Mouse (Mus musculus) adrenal gland, postnatal 10 days (tissue): ENCODE measurements around the gene Atp6v1c2. TPM values are rescaled to one million over a fixed set of nuclear protein-coding genes. Genes with fewer than 3 reads are reported as not detected.

ENCODE experiments used
- DNase-seq: peaks from one replicate; pipeline ENCODE4 v3.0.0; 2021; ENCODE audit warnings: mixed read lengths
- total RNA-seq, 2 experiments: library from RNA; stranded (reverse); gene quantifications; 2 replicates each; pipeline ENCODE4 v1.2.3; 2021

The Atp6v1c2 gene
- total RNA-seq, 2 experiments from 2014 or later, result 1.8 to 2.5 TPM

GRCm38 (mm10) chr12:17333459-17333858 lies 4.3 kb upstream of the Atp6v1c2 start:
- DNase-seq, result no peak

DNA sequence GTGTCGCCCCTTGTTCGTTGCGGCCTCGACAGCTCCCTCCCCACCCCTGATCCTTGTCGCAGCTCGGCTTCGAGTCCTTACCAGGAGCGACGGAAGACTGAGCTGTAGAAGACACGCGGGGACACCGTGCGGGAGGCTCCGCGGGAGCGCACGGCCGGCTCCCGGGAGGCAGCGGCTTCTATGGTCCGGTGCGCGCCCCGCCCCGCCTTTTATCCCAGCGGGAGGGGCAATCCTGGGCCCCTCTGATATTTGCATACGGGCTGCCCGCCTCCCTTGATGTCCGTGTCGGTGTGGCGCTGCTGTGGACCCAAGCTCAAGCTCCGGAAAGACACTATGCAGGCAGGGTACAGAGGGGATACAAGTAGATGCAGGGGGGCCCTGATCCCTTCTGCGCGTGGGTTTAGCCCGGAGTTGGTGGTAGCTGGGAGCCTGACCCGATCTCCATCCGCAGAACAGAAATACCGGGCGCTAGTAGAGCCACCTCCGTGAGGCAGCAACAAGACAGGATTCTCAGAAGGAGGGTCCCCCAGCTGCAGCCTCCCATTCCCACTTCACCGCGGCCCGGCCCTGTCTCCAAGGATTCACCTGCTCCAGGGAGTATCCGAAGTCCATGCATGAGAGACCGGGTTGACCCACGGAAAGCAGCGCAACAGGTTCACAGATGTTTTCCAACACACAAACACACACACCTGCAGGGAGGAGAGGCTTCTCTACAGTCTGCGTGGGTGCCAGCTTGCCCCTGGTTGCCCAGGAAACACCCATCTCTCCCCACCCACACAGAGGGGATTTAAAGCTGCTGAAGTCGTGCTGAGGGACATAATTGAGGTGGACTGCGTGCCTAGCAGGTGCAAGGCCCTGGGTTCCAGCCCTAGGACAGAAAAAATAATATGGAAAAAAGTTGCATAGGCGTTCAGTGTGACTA lies 4.3 kb downstream of the Atp6v1c2 start:
- DNase-seq, result peak; percentile 73

- DNase-seq, result no peak
Observed at GRCm38 (mm10) chr12:17318453-17318852, 10.7 kb downstream of the Atp6v1c2 start.

DNA sequence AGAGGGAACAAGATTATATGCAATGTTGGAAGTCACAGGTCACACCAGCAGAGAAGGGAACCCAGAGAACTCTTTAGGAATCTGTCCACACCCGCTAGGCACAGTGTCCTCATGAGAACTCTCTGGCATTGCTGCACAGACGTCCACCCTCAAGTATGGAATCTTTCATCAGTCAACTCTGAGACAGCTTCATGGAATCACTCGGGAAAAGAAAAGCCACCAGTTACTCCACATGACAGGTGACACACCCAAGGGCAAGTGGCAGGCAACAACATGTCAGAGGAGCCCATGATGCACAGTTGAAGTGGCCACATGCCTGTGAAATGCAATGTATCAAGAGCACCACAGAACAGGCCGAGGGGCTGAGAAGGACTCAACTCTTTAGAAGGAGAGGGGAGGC lies 11.2 kb downstream of the Atp6v1c2 start:
- DNase-seq, result no peak

- DNase-seq, result no peak
Observed at GRCm38 (mm10) chr12:17316096-17316495, 13.1 kb downstream of the Atp6v1c2 start.

- no peak for DNase-seq
Observed at GRCm38 (mm10) chr12:17310852-17311839, 18.0 kb downstream of the Atp6v1c2 start.

- DNase-seq, result peak; percentile 47
Observed at GRCm38 (mm10) chr12:17308246-17308645, 20.9 kb downstream of the Atp6v1c2 start.

DNA sequence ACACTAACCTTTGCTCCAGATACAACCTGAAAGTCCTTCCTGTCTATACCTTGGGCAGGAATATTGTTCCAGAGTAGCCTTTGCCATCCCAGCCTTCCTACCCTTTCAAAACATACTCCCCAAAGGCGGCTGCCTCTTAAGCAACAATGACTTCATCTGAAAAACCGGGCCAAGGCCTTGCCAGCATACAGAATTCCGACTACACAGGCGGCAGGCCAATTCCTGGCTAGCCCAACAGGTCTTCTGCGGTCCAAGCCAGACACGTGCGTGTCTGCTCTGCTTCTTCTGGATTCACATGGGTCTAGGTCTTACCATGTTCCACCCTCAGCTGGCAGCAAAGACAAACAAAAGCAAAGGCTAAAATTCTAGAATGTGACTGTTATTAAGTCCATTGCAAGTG lies 23.7 kb downstream of the Atp6v1c2 start:
- DNase-seq, result peak; percentile 83

GRCm38 (mm10) chr12:17299902-17300301 lies 29.3 kb downstream of the Atp6v1c2 start:
- no peak for DNase-seq

DNA sequence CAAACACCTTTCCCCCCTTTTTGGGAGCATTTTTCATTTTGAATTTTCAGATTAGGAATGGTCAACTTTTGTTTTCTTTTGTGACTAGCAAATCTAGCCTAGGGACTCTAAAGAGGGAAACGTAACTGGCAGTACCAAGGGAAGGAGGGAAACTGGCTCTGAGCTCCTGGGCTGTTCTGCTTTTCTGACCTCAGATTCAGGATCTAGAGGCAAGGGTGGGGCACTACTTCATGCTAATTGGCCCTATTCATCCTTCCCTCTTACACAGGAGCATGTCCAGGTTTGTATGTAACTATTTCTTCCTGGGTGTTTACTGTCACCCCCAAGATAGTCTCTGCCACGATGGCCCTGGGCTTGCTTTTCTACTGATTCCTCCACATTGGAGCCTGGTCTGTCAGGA lies 32.3 kb downstream of the Atp6v1c2 start:
- DNase-seq, result no peak

GRCm38 (mm10) chr12:17290569-17290968 lies 38.6 kb downstream of the Atp6v1c2 start:
- peak; percentile 22 for DNase-seq

- peak; percentile 41 for DNase-seq
Observed at GRCm38 (mm10) chr12:17289913-17290312, 39.2 kb downstream of the Atp6v1c2 start.

DNA sequence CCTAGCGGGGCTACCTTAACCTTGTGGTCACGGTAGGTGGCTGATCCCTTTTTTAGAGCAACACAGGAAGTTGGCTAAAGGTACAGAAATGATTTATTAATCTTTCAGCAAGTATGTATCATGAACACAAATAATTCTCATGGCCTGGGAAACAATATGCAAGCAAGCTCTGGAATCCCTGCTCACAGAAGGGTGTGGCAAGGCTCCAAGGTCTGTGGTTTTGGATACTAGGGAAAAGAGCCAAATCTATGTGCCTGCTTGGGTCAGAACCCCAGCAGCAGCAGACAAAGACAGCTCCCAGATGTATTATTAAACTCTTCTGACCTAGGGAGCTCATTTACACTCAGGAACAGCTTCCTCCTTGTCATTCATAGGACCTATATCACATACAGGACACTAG lies 40.1 kb downstream of the Atp6v1c2 start:
- peak; percentile 56 for DNase-seq

GRCm38 (mm10) chr12:17288496-17288895 lies 40.7 kb downstream of the Atp6v1c2 start:
- peak; percentile 25 for DNase-seq

- no peak for DNase-seq
Observed at GRCm38 (mm10) chr12:17273841-17274240, 55.3 kb downstream of the Atp6v1c2 start.

GRCm38 (mm10) chr12:17271272-17271671 lies 57.9 kb downstream of the Atp6v1c2 start:
- peak; percentile 68 for DNase-seq

DNA sequence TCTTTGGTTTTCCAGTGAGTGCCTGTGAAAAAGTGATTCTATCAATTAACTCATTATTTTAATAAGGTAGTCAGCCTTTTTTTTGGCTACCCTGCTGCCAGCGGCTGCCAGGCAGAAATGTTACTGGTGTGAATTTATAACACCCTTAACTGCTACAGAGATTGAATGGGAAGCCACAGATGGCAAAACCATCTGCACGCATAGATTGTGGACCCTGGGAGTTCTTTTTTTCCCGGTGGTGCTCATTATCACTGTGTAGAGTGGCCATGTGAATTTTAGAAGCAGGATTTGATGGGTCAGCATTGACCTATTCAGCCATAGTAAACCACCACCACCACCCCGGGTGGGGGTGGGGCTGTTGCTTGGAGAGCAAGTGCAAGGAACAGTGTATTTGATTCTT lies 61.8 kb downstream of the Atp6v1c2 start:
- no peak for DNase-seq

DNA sequence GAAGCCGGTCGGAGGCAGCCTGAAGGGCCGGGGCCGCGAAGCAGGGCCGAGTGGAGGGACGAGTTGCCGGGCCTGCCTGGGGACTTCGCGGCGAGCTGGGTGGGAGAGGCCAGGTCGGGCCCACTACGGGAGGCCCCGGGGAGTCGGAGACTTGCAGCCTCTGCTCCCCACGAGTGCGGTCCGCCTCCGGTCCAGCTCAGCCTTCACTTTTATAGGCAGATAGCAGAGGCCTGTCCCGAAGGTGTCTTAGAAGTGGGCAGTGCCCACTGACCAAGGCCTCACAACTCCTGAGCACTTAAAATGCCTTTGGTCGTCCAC lies 62.5 kb downstream of the Atp6v1c2 start:
- DNase-seq, result no peak

DNA sequence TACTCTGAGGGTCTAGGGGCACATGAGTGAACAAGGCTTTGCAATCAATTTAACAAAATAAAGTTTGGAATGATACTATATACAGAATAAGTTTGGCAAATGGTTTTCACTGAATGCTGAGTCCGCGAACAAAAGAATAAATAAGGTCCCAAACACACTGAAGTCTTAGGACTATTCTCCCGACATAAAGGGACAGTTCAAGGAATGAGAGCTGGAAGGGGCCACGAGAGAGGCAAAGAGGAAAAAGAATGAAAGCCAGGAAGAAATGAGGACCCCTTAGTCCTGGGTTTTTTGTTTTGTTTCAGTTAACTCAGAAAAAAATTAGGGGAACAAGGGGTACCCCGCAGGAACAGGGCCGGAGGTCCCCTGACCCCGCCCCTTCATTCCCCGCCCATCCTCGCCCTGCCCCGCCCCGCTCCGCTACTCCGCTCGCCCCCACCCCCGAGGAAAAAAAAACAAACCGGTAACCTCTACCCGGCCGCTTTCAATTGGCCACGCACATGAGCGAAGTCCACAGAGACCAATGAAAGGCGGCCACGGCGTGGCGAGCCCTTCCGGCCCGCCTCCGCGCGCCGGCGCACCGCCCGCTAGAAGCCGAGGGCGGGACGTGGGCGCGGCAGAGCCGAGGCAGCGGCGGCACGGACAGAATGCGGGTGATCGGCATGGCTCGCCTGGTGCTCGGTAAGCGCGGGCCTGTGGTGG lies 63.0 kb downstream of the Atp6v1c2 start, which contains the start of gene Pdia6:
TSS of gene Pdia6 (plus strand) at position 575 of the 702 bp plus-strand sequence.
- DNase-seq, result peak; percentile 97

DNA sequence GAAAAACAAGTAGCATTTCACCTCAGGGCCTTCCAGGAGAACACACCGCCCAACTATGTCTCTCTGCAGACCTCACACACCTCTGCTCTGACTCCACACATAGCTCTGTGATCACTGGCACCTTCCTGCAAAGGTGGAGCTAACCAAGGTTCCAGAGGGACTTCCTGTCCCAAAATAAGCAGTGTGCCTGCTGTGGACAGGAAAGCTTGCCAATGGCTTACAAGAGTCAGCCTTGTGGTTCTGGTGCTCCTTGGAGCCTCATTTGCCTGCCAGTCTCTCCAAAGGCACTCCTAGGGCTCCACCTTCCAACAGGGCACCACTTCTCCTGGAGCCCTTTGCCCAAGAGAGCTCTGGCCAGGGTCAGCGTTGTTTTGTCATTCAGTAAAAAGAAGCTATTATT lies 64.3 kb downstream of the Atp6v1c2 start:
- peak; percentile 63 for DNase-seq

- no peak for DNase-seq
Observed at GRCm38 (mm10) chr12:17263881-17264280, 65.3 kb downstream of the Atp6v1c2 start.

DNA sequence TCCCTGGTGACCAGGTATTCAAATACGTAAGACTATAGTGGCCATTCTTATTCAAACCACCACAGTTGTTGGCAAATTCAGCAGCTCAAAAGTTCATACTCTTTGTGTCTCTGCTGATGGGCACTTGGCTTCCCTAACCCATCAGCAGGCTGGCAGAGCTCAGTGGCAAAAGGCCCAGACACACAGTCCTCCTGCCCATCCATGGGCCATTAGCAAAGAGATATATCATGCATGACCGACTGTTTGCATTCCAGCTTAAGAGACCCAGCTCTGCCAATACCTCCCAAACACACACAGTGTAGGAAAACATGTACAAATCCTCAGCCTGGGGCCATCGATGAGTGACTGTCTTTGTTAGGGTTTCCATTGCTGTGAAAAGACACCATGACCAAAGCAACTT lies 68.2 kb downstream of the Atp6v1c2 start:
- no peak for DNase-seq
